Mouse (Mus musculus) ES-Bruce4 (cell line): Measurements from ENCODE around the gene Zfp64. TPM values are rescaled to one million over a fixed set of nuclear protein-coding genes. Genes with fewer than 3 reads are reported as not detected.

Experiments
- H3K27ac ChIP-seq: 2 replicates; pipeline ENCODE4 v1.5.1; 2012; ENCODE audit warnings: low read length, inconsistent platforms; ENCODE audit not compliant: insufficient read depth
- H3K27me3 ChIP-seq: 2 replicates; pipeline ENCODE4 v1.6.1; 2012; ENCODE audit warnings: mild to moderate bottlenecking, low read length, inconsistent platforms; ENCODE audit not compliant: control insufficient read depth, poor library complexity, insufficient read depth, severe bottlenecking
- H3K36me3 ChIP-seq: 2 replicates; pipeline ENCODE4 v1.6.1; 2012; ENCODE audit warnings: inconsistent platforms, mild to moderate bottlenecking, low read length, moderate library complexity; ENCODE audit not compliant: control insufficient read depth, poor library complexity, insufficient read depth, severe bottlenecking
- H3K4me1 ChIP-seq: one replicate; pipeline ENCODE4 v1.8.1; 2011; ENCODE audit warnings: low read length; ENCODE audit not compliant: control insufficient read depth, insufficient read depth
- H3K4me3 ChIP-seq: 2 replicates; pipeline ENCODE4 v1.5.1; 2011; ENCODE audit warnings: low read depth, mild to moderate bottlenecking, low read length
- H3K9ac ChIP-seq: 2 replicates; pipeline ENCODE4 v1.6.1; 2012; ENCODE audit warnings: low read depth, mild to moderate bottlenecking, inconsistent platforms; ENCODE audit not compliant: poor library complexity, severe bottlenecking
- H3K9me3 ChIP-seq: replicated peaks from 2 replicates; pipeline ENCODE4 v1.6.1; 2012; ENCODE audit warnings: mild to moderate bottlenecking, low read length, inconsistent platforms; ENCODE audit not compliant: control insufficient read depth, poor library complexity, insufficient read depth, severe bottlenecking
- CTCF ChIP-seq: IDR thresholded peaks from one replicate; pipeline ENCODE4 v1.8.1; 2011; ENCODE audit warnings: low read depth, low read length
- EP300 ChIP-seq: IDR thresholded peaks from 2 replicates; pipeline ENCODE4 v1.6.1; 2011; ENCODE audit warnings: low read depth, low read length; ENCODE audit not compliant: insufficient read depth
- POLR2A ChIP-seq: IDR thresholded peaks from one replicate; pipeline ENCODE4 v1.8.1; 2011; ENCODE audit warnings: low read length; ENCODE audit not compliant: insufficient read depth
- polyA plus RNA-seq: library from polyadenylated mRNA; stranded (reverse); fragments of >200 nt; gene quantifications from 2 replicates; pipeline ENCODE4 v1.2.4, GENCODE M21; 2011; ENCODE audit warnings: low read depth; ENCODE audit not compliant: missing spikeins, insufficient read depth, insufficient read length

Zfp64 gene
- polyA plus RNA-seq, 1 experiment, result 35.9 TPM

DNA sequence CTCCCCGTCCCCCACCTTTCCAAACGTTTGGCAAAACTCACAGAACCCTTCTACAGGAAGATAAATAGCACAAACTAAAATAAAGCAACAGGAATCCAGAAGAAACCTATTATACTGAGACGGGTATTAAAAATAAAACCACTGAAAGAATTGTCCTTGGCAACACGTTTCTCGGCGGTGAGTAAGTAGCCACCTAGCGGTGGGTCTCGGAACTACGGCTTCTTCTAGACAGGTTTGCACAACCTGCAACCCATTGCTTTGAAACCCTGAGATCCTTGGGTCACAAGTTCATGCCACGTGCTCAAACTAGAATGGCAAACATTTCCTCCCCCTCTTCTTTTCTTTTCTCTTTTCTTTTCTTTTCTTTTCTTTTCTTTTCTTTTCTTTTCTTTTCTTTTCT lies 25.7 kb downstream of the Zfp64 start:
- TF ChIP-seq POLR2A, result no peak
- peak; percentile 67 for TF ChIP-seq CTCF
- no peak overlapping the region for H3K4me3 ChIP-seq
- no peaks in the 10 kb centered on the region for H3K4me1 ChIP-seq
- H3K27me3 ChIP-seq, result no peaks in the 10 kb centered on the region
- no peaks in the 10 kb centered on the region for H3K9me3 ChIP-seq
- no peak overlapping the region for H3K9ac ChIP-seq
- H3K36me3 ChIP-seq, result peaks cover 14% of the 10 kb centered on the region
- no peak overlapping the region for H3K27ac ChIP-seq

DNA sequence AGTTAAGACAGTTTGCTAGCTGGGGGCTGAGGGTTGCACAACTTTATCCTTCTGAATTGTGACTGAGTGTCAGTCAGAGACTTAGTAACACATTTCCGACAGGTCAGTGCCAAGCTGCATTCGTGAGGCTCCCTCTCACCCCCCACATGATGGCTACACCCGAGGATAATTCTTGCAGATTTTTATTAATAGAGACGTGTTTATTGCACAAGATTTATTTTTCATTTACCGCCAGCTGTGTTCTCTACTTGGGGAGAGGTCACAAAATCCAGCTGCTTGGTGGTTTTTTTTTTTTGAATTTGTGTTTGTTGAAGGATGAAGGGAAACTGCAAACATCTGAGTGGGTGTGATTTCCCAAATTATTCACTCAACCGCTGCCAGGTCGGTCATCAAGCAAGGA lies 28.0 kb downstream of the Zfp64 start:
- TF ChIP-seq EP300 (no peak), POLR2A (no peak), CTCF (no peak)
- Histone ChIP-seq H3K27me3 (no peaks in the 10 kb centered on the region), H3K36me3 (no peaks in the 10 kb centered on the region), H3K4me3 (no peak overlapping the region), H3K9me3 (no peaks in the 10 kb centered on the region), H3K4me1 (no peaks in the 10 kb centered on the region), H3K9ac (no peak overlapping the region), H3K27ac (no peak overlapping the region)

DNA sequence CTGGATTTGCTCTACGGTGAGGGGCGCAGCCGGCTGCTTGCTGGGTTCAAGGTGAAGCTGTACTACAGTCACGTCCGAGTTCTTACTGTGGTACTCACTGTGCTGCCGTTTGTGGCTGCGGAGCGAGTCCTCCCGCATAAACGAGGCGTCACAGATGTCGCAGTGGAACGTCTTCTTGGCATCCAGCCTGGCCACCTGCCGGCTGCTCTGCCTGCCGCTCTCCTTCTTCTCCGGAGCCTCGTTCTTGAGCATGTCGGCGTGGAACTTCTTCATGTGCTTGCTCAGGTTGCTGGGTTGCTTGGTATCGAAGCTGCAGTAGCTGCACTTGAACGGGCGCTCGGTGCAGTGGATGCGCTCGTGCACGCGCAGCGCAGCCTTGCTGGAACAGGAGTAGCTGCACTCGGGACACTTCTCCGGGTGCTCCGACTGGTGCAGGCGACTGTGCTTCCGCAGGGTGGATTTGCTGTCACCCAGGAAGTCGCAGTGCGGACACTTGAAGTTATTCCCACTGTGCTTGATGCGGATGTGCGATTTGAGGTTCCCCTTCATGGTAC lies 29.1 kb downstream of the Zfp64 start:
- no peak for TF ChIP-seq POLR2A
- TF ChIP-seq CTCF, result no peak
- TF ChIP-seq EP300, result no peak
- Histone ChIP-seq H3K4me3 (peak overlapping the region; percentile 18), H3K9me3 (no peaks in the 10 kb centered on the region), H3K27ac (no peak overlapping the region), H3K36me3 (no peaks in the 10 kb centered on the region), H3K27me3 (no peaks in the 10 kb centered on the region), H3K9ac (no peak overlapping the region), H3K4me1 (no peaks in the 10 kb centered on the region)

DNA sequence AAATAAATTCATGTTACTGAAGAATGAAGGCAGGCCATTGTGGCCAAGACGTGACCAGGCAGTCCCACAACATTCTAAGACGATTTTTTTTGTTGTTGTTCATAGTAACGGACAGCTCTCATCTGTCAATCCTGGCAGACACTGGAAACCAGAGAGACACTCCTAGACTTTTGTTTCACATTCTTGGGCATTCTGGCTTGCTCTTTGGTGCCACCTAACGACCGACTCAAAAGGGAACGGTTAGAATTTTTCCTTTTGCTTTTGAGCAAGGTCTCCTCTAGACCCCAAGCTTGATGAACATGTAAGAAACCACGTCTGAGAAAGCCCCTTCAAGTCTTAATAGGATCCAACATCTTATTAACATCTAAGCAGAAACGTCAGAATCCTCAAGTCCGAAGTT lies 31.7 kb downstream of the Zfp64 start:
- TF ChIP-seq EP300 (no peak), POLR2A (no peak), CTCF (no peak)
- Histone ChIP-seq H3K36me3 (no peaks in the 10 kb centered on the region), H3K9ac (no peak overlapping the region), H3K27ac (no peak overlapping the region), H3K27me3 (no peaks in the 10 kb centered on the region), H3K4me1 (no peaks in the 10 kb centered on the region), H3K4me3 (no peak overlapping the region), H3K9me3 (no peaks in the 10 kb centered on the region)

DNA sequence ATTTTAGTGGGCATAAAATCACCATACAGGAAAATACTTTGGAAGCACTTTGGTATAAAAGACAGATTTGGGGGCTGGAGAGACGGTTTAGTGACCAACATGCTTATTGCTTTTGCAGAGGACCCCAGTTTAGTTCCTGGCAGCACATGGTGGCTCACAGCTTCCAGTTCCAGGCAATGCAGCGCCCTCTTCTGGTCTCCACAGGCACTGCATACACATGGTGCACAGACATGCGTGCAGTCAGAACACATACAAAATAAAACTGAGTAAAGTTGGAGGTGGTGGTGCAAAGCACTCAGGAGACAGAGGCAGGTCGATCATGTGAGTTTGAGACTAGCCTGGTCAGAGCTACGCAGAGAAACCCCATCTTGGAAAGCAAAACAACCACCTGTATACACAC lies 32.9 kb downstream of the Zfp64 start:
- no peak overlapping the region for H3K9ac ChIP-seq
- H3K9me3 ChIP-seq, result no peaks in the 10 kb centered on the region
- H3K27ac ChIP-seq, result no peak overlapping the region
- H3K27me3 ChIP-seq, result no peaks in the 10 kb centered on the region
- H3K4me3 ChIP-seq, result no peak overlapping the region
- no peaks in the 10 kb centered on the region for H3K4me1 ChIP-seq
- no peaks in the 10 kb centered on the region for H3K36me3 ChIP-seq
- TF ChIP-seq POLR2A (no peak), EP300 (no peak), CTCF (peak; percentile 76)

DNA sequence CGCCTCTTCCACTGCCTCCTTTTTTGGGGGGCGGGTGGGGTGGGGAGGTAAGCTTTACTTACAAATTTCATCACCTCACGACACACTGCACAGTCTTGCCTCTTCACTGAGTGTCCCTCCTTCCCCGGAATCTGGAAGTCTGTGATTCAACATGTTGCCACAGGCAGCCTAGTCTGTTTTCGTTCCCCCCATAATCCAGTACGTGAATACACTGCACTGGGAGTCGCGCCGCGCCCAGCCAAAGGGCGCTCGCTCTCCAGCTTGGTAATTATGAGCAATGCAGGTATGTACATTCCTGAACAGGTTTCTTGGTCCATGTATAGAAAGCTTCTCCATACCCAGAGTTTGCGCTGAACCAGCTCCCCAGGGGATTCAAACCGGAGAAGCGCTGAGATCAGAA lies 35.4 kb downstream of the Zfp64 start:
- Histone ChIP-seq H3K9ac (peak overlapping the region; percentile 55), H3K4me1 (no peaks in the 10 kb centered on the region), H3K4me3 (peak overlapping the region; percentile 46), H3K9me3 (no peaks in the 10 kb centered on the region), H3K27me3 (no peaks in the 10 kb centered on the region), H3K36me3 (no peaks in the 10 kb centered on the region), H3K27ac (no peak overlapping the region)
- TF ChIP-seq CTCF (no peak), EP300 (no peak), POLR2A (no peak)
